Mouse (Mus musculus) myocyte (in vitro differentiated cells): ENCODE measurements around the gene Msh2. TPM values are rescaled to one million over a fixed set of nuclear protein-coding genes. Genes with fewer than 3 reads are reported as not detected.

ENCODE experiments used
- H3K27me3 ChIP-seq: one replicate; pipeline ENCODE4 v1.6.1; 2011; ENCODE audit not compliant: control insufficient read depth, insufficient read depth, insufficient read length
- H3K36me3 ChIP-seq: one replicate; pipeline ENCODE4 v1.6.1; 2011; ENCODE audit not compliant: control insufficient read depth, insufficient read depth
- H3K4me2 ChIP-seq: one replicate; pipeline ENCODE4 v1.6.1; 2011; ENCODE audit warnings: low read depth, control low read depth
- H3K4me3 ChIP-seq: one replicate; pipeline ENCODE4 v1.5.1; 2011; ENCODE audit warnings: mild to moderate bottlenecking, control low read depth, moderate library complexity
- H3K79me2 ChIP-seq: one replicate; pipeline ENCODE4 v1.6.1; 2011; ENCODE audit not compliant: control insufficient read depth, insufficient read depth
- H3ac ChIP-seq: one replicate; pipeline ENCODE4 v1.6.1; 2011; ENCODE audit not compliant: control insufficient read depth, insufficient read length
- CEBPB ChIP-seq: IDR thresholded peaks from 2 replicates; pipeline ENCODE4 v1.6.1; 2011; ENCODE audit warnings: mild to moderate bottlenecking, moderate library complexity; ENCODE audit not compliant: poor library complexity, insufficient read depth, severe bottlenecking
- E2F4 ChIP-seq: IDR thresholded peaks from one replicate; pipeline ENCODE4 v1.6.1; 2011; ENCODE audit warnings: mild to moderate bottlenecking, control low read depth, moderate library complexity; ENCODE audit not compliant: insufficient read depth
- MAX ChIP-seq: IDR thresholded peaks from one replicate; pipeline ENCODE4 v1.6.1; 2011; ENCODE audit warnings: low read depth, mild to moderate bottlenecking, control low read depth
- MYOD1 ChIP-seq, 3 experiments: IDR thresholded peaks; one replicate each; pipeline ENCODE4 v1.6.1; 2011; ENCODE audit warnings: control low read depth in 2 of 3, low read depth in 2 of 3, mild to moderate bottlenecking in 2 of 3, moderate library complexity in 1 of 3; ENCODE audit not compliant: insufficient read length in 2 of 3, control insufficient read depth in 1 of 3
- MYOG ChIP-seq, 3 experiments: IDR thresholded peaks; one replicate each; pipeline ENCODE4 v1.6.1; 2011; ENCODE audit warnings: control low read depth in 2 of 3, low read depth in 2 of 3, mild to moderate bottlenecking in 2 of 3; ENCODE audit not compliant: insufficient read length in 2 of 3, control insufficient read depth in 1 of 3, insufficient read depth in 1 of 3
- POLR2A ChIP-seq: IDR thresholded peaks from one replicate; pipeline ENCODE4 v1.6.1; 2011; ENCODE audit warnings: low read depth, mild to moderate bottlenecking, control low read depth, moderate library complexity; ENCODE audit not compliant: insufficient read length
- POLR2AphosphoS2 ChIP-seq: IDR thresholded peaks from one replicate; pipeline ENCODE4 v1.6.1; 2011; ENCODE audit warnings: low read depth, control low read depth; ENCODE audit not compliant: insufficient read length
- REST ChIP-seq: IDR thresholded peaks from one replicate; pipeline ENCODE4 v1.6.1; 2011; ENCODE audit warnings: mild to moderate bottlenecking, control low read depth, moderate library complexity; ENCODE audit not compliant: insufficient read depth, insufficient read length
- SRF ChIP-seq: IDR thresholded peaks from one replicate; pipeline ENCODE4 v1.6.1; 2011; ENCODE audit warnings: low read depth; ENCODE audit not compliant: control insufficient read depth, insufficient read length
- TCF12 ChIP-seq: IDR thresholded peaks from one replicate; pipeline ENCODE4 v1.6.1; 2011; ENCODE audit warnings: mild to moderate bottlenecking, control low read depth; ENCODE audit not compliant: poor library complexity, insufficient read depth, severe bottlenecking
- TCF3 ChIP-seq: IDR thresholded peaks from one replicate; pipeline ENCODE4 v1.6.1; 2011; ENCODE audit warnings: low read depth, control low read depth; ENCODE audit not compliant: insufficient read length
- USF1 ChIP-seq: IDR thresholded peaks from one replicate; pipeline ENCODE4 v1.6.1; 2011; ENCODE audit warnings: low read depth, mild to moderate bottlenecking, control low read depth, moderate library complexity
- polyA plus RNA-seq: library from polyadenylated mRNA; unstranded; fragments of >200 nt; fragmentation: generic; extraction: Trizol; gene quantifications from one replicate; pipeline ENCODE4 v1.2.1, GENCODE M21; 2012; ENCODE audit warnings: missing spikeins

The Msh2 gene
- polyA plus RNA-seq, 1 experiment = 4.6 TPM

DNA sequence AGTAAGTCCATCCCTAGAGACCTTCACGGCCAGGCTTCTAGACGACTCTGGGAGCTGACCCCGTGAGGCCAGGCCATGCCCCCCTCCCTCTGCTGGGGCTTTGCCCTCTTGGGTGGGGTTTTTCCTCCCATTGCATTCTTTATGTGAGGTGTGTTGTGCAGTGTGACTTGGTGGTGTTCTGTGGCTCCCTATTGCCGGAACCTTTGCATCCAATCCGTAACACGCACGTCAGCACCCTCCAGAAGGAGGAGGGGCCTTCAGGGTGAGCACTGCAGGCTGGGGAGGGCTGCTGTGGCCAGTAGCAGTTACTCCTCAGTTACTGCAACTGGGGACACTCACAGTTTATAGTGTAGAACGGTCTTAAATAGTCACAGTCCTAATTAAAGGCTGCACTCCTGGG is 28.0 kb downstream of the Msh2 start:
- no peaks in the 10 kb centered on the region for H3K36me3 ChIP-seq

DNA sequence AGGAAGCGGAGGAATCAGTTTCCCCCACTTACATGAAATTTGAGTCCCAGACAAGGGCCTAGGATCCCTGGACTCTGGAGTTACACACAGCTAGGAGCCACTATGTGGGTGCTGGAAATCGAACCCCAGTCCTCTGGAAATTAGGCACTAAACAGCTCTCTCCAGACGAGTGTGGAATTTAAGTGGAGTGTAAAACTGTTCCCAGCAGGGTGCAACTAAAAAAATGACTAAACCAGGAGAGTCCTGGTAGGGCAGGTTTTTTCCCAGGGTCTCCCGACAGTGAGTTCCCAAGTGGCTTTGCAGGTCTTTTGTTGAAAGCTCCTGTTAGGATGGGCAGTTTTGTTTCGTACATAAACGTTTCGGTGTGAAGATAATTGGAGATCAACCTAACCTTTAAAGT is 52.6 kb downstream of the Msh2 start:
- H3K79me2 ChIP-seq = no peaks in the 10 kb centered on the region
- no peaks in the 10 kb centered on the region for H3K36me3 ChIP-seq
- TF ChIP-seq E2F4 (no peak), REST (no peak), SRF (no peak), TCF12 (no peak), USF1 (no peak), TCF3 (no peak), POLR2A (no peak), CEBPB (no peak), MAX (no peak), MYOG (IDR thresholded peaks at IDR 0.05; ENCODE audit: control insufficient read depth in 1 of 3, insufficient read depth in 1 of 3, insufficient read length in 2 of 3, low read depth in 2 of 3) (no peak), MYOD1 (IDR thresholded peaks at IDR 0.05; ENCODE audit: control insufficient read depth in 1 of 3, insufficient read length in 2 of 3, low read depth in 2 of 3) (no peak), POLR2AphosphoS2 (no peak)
- H3K4me2 ChIP-seq = no peak overlapping the region
- H3ac ChIP-seq = no peak overlapping the region
- H3K4me3 ChIP-seq = no peak overlapping the region
- no peaks in the 10 kb centered on the region for H3K27me3 ChIP-seq

More for the DNA sequence above, 28.0 kb downstream of the Msh2 start:
- no peaks in the 10 kb centered on the region for H3K79me2 ChIP-seq
- no peak overlapping the region for H3K4me2 ChIP-seq
- TF ChIP-seq CEBPB (no peak), MYOD1 (IDR thresholded peaks at IDR 0.05; ENCODE audit: control insufficient read depth in 1 of 3, insufficient read length in 2 of 3, low read depth in 2 of 3) (no peak), REST (no peak), POLR2AphosphoS2 (no peak)
- no peak overlapping the region for H3K4me3 ChIP-seq
- H3ac ChIP-seq = no peak overlapping the region
- H3K27me3 ChIP-seq = no peaks in the 10 kb centered on the region

DNA sequence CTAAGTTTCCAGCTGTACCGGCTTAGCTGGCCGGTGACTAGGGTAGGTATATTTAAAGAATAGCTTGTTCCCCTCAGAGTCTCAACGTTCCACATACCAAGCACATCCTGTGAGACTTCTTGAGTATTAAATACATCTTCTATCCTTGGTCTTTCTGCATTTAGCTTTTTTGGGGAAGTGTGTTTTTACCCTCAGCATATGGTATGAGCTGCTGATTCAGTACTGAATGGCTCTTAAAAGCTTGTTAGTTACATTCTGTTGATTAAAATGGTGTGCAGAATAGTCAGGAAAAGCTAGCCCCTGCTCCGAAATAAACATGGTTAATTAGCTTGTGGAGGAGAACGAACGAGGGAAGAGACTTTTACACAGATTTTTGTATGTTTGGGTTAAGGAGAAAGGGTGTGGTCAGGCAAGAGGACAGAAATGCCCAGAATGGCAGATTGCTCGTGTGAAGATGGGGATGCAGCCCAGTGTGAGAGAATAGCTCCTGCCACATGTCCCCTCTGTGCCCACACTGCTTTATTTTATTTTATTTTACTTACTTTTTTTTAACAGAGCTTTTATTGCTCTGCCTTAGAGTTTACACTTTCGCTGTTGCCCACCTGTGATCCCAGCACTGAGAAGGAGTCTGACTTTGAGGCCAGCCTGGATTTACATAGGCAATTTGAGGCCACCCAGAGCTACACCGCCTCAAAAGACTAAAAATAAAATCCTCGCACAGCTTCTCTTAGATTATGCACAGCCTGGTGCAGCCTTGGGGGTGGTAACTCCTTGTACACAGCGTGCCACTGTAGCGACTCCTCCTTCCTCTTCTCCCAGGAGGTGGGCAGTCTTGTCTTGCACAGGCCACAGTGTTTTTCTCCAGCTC is 54.6 kb downstream of the Msh2 start:
- Histone ChIP-seq H3K4me3 (no peak overlapping the region), H3K79me2 (no peaks in the 10 kb centered on the region), H3K4me2 (no peak overlapping the region), H3K36me3 (no peaks in the 10 kb centered on the region), H3K27me3 (no peaks in the 10 kb centered on the region), H3ac (no peak overlapping the region)
- TF ChIP-seq REST (no peak), MAX (no peak), USF1 (no peak), TCF3 (no peak), MYOD1 (IDR thresholded peaks at IDR 0.05; ENCODE audit: control insufficient read depth in 1 of 3, insufficient read length in 2 of 3, low read depth in 2 of 3) (no peak), POLR2AphosphoS2 (no peak), SRF (no peak), CEBPB (no peak), POLR2A (no peak), E2F4 (no peak), TCF12 (no peak), MYOG (IDR thresholded peaks at IDR 0.05; ENCODE audit: control insufficient read depth in 1 of 3, insufficient read depth in 1 of 3, insufficient read length in 2 of 3, low read depth in 2 of 3) (no peak)

DNA sequence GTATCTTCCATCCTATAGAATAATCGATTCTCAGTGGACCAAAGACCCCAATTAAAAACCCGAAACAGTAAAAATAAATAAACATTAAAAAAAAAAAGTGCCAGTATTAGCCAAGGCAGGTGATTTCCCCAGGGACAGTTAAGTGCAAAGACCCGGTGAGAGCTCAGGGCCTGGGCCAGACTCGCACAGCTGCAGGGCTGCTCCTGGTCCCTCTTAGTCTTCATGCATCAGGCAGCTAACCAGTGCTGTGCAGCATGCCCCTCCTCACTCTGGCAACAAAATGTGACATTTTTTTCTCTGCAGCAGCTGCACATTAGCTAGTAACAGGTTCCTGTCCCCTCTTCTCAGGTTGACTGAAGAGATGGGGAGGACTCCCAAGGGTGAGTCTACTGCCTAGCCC is 59.8 kb downstream of the Msh2 start:
- H3K36me3 ChIP-seq = no peaks in the 10 kb centered on the region
- H3K4me2 ChIP-seq = no peak overlapping the region
- TF ChIP-seq POLR2A (no peak), USF1 (no peak), CEBPB (no peak), E2F4 (no peak), MYOG (IDR thresholded peaks at IDR 0.05; ENCODE audit: control insufficient read depth in 1 of 3, insufficient read depth in 1 of 3, insufficient read length in 2 of 3, low read depth in 2 of 3) (no peak), POLR2AphosphoS2 (no peak), MAX (no peak), TCF3 (no peak), REST (no peak), SRF (no peak), MYOD1 (IDR thresholded peaks at IDR 0.05; ENCODE audit: control insufficient read depth in 1 of 3, insufficient read length in 2 of 3, low read depth in 2 of 3) (no peak), TCF12 (no peak)
- H3K4me3 ChIP-seq = no peak overlapping the region
- H3ac ChIP-seq = no peak overlapping the region
- H3K27me3 ChIP-seq = no peaks in the 10 kb centered on the region
- no peaks in the 10 kb centered on the region for H3K79me2 ChIP-seq

DNA sequence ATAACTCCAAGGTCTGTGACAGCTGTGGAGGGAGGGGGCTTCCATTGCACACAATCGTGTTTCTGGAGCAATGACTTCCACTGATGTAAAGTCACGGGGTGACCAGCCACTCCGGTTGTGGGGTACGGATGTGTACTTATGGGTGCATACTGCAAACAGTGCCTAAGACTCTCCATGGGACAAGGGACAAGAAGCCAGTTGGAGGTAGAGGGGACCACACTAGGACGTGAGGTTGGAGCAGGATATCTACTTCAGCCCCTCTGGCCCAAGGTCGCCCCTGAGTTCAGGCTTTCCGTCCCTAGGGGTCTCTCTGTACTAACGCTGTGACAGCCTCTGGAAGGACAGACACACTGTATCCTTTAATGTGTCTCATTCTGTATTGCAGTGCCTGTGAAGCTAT is 62.3 kb downstream of the Msh2 start:
- no peak for TF ChIP-seq MYOG (IDR thresholded peaks at IDR 0.05; ENCODE audit: control insufficient read depth in 1 of 3, insufficient read depth in 1 of 3, insufficient read length in 2 of 3, low read depth in 2 of 3)
- TF ChIP-seq POLR2A = no peak
- no peak for TF ChIP-seq CEBPB
- no peak for TF ChIP-seq MAX
- no peak for TF ChIP-seq POLR2AphosphoS2
- TF ChIP-seq TCF12 = no peak
- no peak for TF ChIP-seq MYOD1 (IDR thresholded peaks at IDR 0.05; ENCODE audit: control insufficient read depth in 1 of 3, insufficient read length in 2 of 3, low read depth in 2 of 3)
- TF ChIP-seq REST = no peak
- no peak for TF ChIP-seq TCF3
- TF ChIP-seq E2F4 = no peak
- TF ChIP-seq SRF = no peak
- TF ChIP-seq USF1 = no peak
- H3K79me2 ChIP-seq = no peaks in the 10 kb centered on the region
- no peaks in the 10 kb centered on the region for H3K36me3 ChIP-seq
- no peak overlapping the region for H3ac ChIP-seq
- H3K27me3 ChIP-seq = no peaks in the 10 kb centered on the region
- H3K4me2 ChIP-seq = no peak overlapping the region
- H3K4me3 ChIP-seq = no peak overlapping the region
